Mouse (Mus musculus) left cerebral cortex, postnatal 14 days (tissue): ENCODE data around the gene Gm5142. TPM values are rescaled to one million over a fixed set of nuclear protein-coding genes. Genes with fewer than 3 reads are reported as not detected.

Source experiments
- total RNA-seq, 2 experiments: library from RNA; stranded (reverse); gene quantifications; 2 replicates each; pipeline ENCODE4 v1.2.3; 2021

Gene Gm5142
- total RNA-seq, 2 experiments from 2014 or later = not detected

Other genes with a start within 250 kb of the Gm5142 start
- gene 1700129C05Rik, start 35.9 kb downstream of the Gm5142 start, total RNA-seq = not detected
- gene Rcbtb1, start 22.5 kb upstream of the Gm5142 start, total RNA-seq = 10 to 100 TPM; 20.9 to 23.8 TPM
- not detected for gene Gm6904, start 81.5 kb upstream of the Gm5142 start, total RNA-seq
- gene Phf11a, start 118.8 kb upstream of the Gm5142 start, total RNA-seq = not detected
- not detected for gene Phf11b, start 162.6 kb upstream of the Gm5142 start, total RNA-seq
- under 1 TPM; 0.35 to 0.51 TPM for gene Phf11d, start 186.7 kb upstream of the Gm5142 start, total RNA-seq
- gene Phf11c, start 216.6 kb upstream of the Gm5142 start, total RNA-seq = under 1 TPM; 0.42 to 0.49 TPM